Comparison of ENCODE assay signal across 8 mouse cellular contexts in the genomic region with DNA sequence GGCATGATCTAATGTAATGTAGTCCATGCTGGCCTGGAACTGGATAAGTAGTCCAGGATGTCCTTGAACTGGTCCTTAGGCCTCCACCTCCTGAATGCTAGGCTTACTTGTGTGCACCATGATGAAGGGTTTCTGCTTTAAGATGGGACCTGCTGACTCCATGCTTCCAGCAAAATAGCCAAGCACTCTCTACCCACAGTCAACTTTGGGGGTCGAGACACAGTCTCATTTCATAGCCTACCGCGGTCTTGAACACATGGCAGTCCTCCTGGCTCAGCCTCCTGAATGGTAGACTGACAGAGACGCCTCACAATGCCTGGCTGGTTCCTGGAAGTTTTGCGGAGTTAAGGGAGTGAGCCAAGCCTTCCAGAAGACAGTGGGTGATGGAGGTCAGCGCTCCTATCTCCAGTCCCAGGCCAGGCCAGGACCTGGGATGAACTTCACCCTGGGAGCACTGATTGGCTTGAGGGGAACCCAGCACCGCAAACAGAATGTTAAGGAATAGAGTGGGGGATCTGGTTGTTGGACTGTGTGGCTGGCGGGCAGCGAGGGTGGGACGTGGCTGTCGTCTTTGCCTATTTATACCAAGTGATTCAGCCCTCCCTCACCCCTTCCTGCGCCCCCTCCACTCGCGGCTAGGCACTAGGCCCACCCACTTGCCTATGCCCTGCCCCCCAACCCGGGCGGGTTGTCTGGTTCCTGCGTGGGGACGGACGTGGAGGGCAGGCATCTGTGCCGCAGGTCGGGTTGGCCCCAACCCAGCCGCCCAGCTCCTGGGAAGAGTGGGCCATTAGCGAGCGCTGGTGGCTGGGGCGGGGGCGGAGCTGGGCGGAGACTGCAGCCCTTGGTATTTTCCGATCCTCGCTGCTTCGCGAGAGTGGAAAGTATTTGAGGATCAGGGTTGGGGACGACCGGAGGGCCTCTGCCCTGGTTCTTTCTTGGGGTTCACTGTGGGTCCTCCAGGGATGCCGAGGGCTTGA. TPM values are rescaled to one million over a fixed set of nuclear protein-coding genes. Genes with fewer than 3 reads are reported as not detected.
A peak's percentile ranks its signal among the peaks of the same experiment; 100 is the strongest.
DNase-seq lines count a peak whose midpoint lies in the region; ATAC-seq lines count a peak whose summit lies in the region.

No protein-coding gene starts in this region.

- peak overlapping the region; percentile 73 for H3K4me3 ChIP-seq in intestine, embryonic 16.5 days (ENCODE audit: low read length)
- H3K4me3 ChIP-seq in liver, embryonic 11.5 days (ENCODE audit: low read depth, low read length) = peak overlapping the region; percentile 53

- peaks cover 3% of the 10 kb centered on the region; the same call in 1 of the 2 replicates for H3K36me3 ChIP-seq in intestine, embryonic 16.5 days (ENCODE audit: control insufficient read depth, insufficient read depth, low read length)
- H3K36me3 ChIP-seq in liver, embryonic 11.5 days (ENCODE audit: control insufficient read depth, insufficient read depth, low read length) = peaks cover 6% of the 10 kb centered on the region; the same call in 1 of the 2 replicates
- no peaks in the 10 kb centered on the region for H3K36me3 ChIP-seq in splenic B cell, adult 2 months (ENCODE audit: control insufficient read depth, insufficient read depth, low read length, poor library complexity, severe bottlenecking)

- ATAC-seq in intestine, embryonic 16.5 days = peak; percentile 45
- peak; percentile 30 for ATAC-seq in liver, embryonic 11.5 days (replicated peaks; ENCODE audit: low FRiP score)
- ATAC-seq in monocyte, adult 5-6 weeks (replicated peaks; ENCODE audit: insufficient number of reproducible peaks, low FRiP score, low TSS enrichment, poor library complexity, severe bottlenecking) = peak; percentile 20

- no peaks in the 10 kb centered on the region for H3K27me3 ChIP-seq in intestine, embryonic 16.5 days (replicated peaks; ENCODE audit: control insufficient read depth, insufficient read depth, low read length)
- no peaks in the 10 kb centered on the region for H3K27me3 ChIP-seq in liver, embryonic 11.5 days (replicated peaks; ENCODE audit: control insufficient read depth, insufficient read depth, low read length)
- H3K27me3 ChIP-seq in splenic B cell, adult 2 months (ENCODE audit: control insufficient read depth, insufficient read depth, low read length, poor library complexity, severe bottlenecking) = no peaks in the 10 kb centered on the region

- H3K9ac ChIP-seq in intestine, embryonic 16.5 days (ENCODE audit: low read depth, low read length) = peak overlapping the region; percentile 89
- peak overlapping the region; percentile 72 for H3K9ac ChIP-seq in liver, embryonic 11.5 days (ENCODE audit: low read depth, low read length)

- peak overlapping the region; percentile 95 for H3K27ac ChIP-seq in intestine, embryonic 16.5 days (ENCODE audit: low read length)
- H3K27ac ChIP-seq in liver, embryonic 11.5 days (ENCODE audit: low read depth, low read length) = peak overlapping the region; percentile 91

- DNase-seq in cerebellum, postnatal 10 days = peak; percentile 80 to 84
- no peak for DNase-seq in cerebellum, adult 8-10 months
- peak; percentile 83 for DNase-seq in embryo, embryonic 11 days
- peak; percentile 100 for DNase-seq in heart, adult 11 months
- peak; percentile 79 for DNase-seq in liver, embryonic 11.5 days (ENCODE audit: low spot score)
- peak; percentile 92 for DNase-seq in splenic B cell, adult 2 months (ENCODE audit: low read depth, low spot score)

- H3K4me2 ChIP-seq in intestine, embryonic 16.5 days (ENCODE audit: low read depth, low read length) = peak overlapping the region; percentile 94
- H3K4me2 ChIP-seq in liver, embryonic 11.5 days = peak overlapping the region; percentile 93

- H3K9me3 ChIP-seq in intestine, embryonic 16.5 days (ENCODE audit: control insufficient read depth, low read length) = no peaks in the 10 kb centered on the region
- no peaks in the 10 kb centered on the region for H3K9me3 ChIP-seq in liver, embryonic 11.5 days (ENCODE audit: control insufficient read depth, low read length)

- 10% methylated on average over 34 of the region's 34 CpGs for whole genome bisulfite sequencing in intestine, embryonic 16.5 days
- 6% methylated on average over 34 of the region's 34 CpGs for WGBS in liver, embryonic 11.5 days

- H3K4me1 ChIP-seq in intestine, embryonic 16.5 days (ENCODE audit: control insufficient read depth, insufficient read depth, low read length) = peaks cover 62% of the 10 kb centered on the region
- peaks cover 57% of the 10 kb centered on the region for H3K4me1 ChIP-seq in liver, embryonic 11.5 days (replicated peaks; ENCODE audit: control insufficient read depth, insufficient read depth, low read length)

RNA-seq across cellular contexts. Expression of gene Nanos3, which starts 18.2 kb away (rescaled TPM):
- polyA plus RNA-seq in intestine, embryonic 16.5 days (2015; fragmentation: Nextera tagmentation; extraction: Ambion mirVana) = 0.89 and 1.3 TPM in 2 replicates
- 1.2 and 1.8 TPM in 2 replicates for polyA plus RNA-seq in liver, embryonic 11.5 days (2014; fragmentation: Nextera tagmentation; extraction: Ambion mirVana)
- total RNA-seq in monocyte, adult 5-6 weeks (2017) = not detected in 3 replicates

RNA-seq across cellular contexts. Expression of gene Zswim4, which starts 33.6 kb away (rescaled TPM):
- 7.1 and 7.7 TPM in 2 replicates for polyA plus RNA-seq in intestine, embryonic 16.5 days (2015; fragmentation: Nextera tagmentation; extraction: Ambion mirVana)
- 7.9 and 9.1 TPM in 2 replicates for polyA plus RNA-seq in liver, embryonic 11.5 days (2014; fragmentation: Nextera tagmentation; extraction: Ambion mirVana)
- total RNA-seq in monocyte, adult 5-6 weeks (2017) = 11.8 to 12.1 TPM (median 11.9 TPM) in 3 replicates

RNA-seq across cellular contexts. Expression of gene D8Ertd738e, which starts 46.3 kb away (rescaled TPM):
- polyA plus RNA-seq in intestine, embryonic 16.5 days (2015; fragmentation: Nextera tagmentation; extraction: Ambion mirVana) = 292 and 296 TPM in 2 replicates
- polyA plus RNA-seq in liver, embryonic 11.5 days (2014; fragmentation: Nextera tagmentation; extraction: Ambion mirVana) = 323 and 339 TPM in 2 replicates
- total RNA-seq in monocyte, adult 5-6 weeks (2017) = 106 to 180 TPM (median 151 TPM) in 3 replicates

RNA-seq across cellular contexts. Expression of gene Mri1, which starts 53.9 kb away (rescaled TPM):
- polyA plus RNA-seq in intestine, embryonic 16.5 days (2015; fragmentation: Nextera tagmentation; extraction: Ambion mirVana) = 76.0 and 77.1 TPM in 2 replicates
- 92.2 and 95.9 TPM in 2 replicates for polyA plus RNA-seq in liver, embryonic 11.5 days (2014; fragmentation: Nextera tagmentation; extraction: Ambion mirVana)
- 7.0 to 21.9 TPM (median 15.6 TPM) in 3 replicates for total RNA-seq in monocyte, adult 5-6 weeks (2017)

RNA-seq across cellular contexts. Expression of gene 4930432K21Rik, which starts 55.4 kb away (rescaled TPM):
- polyA plus RNA-seq in intestine, embryonic 16.5 days (2015; fragmentation: Nextera tagmentation; extraction: Ambion mirVana) = 0.61 and 0.82 TPM in 2 replicates
- 0.36 and 0.47 TPM in 2 replicates for polyA plus RNA-seq in liver, embryonic 11.5 days (2014; fragmentation: Nextera tagmentation; extraction: Ambion mirVana)
- total RNA-seq in monocyte, adult 5-6 weeks (2017) = 1.8 to 2.1 TPM in 2 of 3 replicates, not detected in the other
